Mouse (Mus musculus): ENCODE results near the gene Lhfp.
A peak's percentile ranks its signal among the peaks of the same experiment; 100 is the strongest.

The Lhfp gene

GRCm38 (mm10) chr3:53101711-53102110 is 60.4 kb downstream of the Lhfp start:
- DNase-seq: no peak

GRCm38 (mm10) chr3:53102131-53102756 is 60.9 kb downstream of the Lhfp start:
- DNase-seq: peak in 1 of 2 experiments; percentile 17

- DNase-seq: no peak
Observed at GRCm38 (mm10) chr3:53102757-53103153, 61.4 kb downstream of the Lhfp start.

GRCm38 (mm10) chr3:53108594-53109373 is 67.5 kb downstream of the Lhfp start:
- no peak for DNase-seq

GRCm38 (mm10) chr3:53109879-53110278 is 68.6 kb downstream of the Lhfp start:
- peak in 1 of 2 experiments; percentile 2 for DNase-seq

- no peak for DNase-seq
Observed at GRCm38 (mm10) chr3:53112048-53112447, 70.7 kb downstream of the Lhfp start.

GRCm38 (mm10) chr3:53118755-53119154 is 77.4 kb downstream of the Lhfp start:
- DNase-seq: peak in 1 of 2 experiments; percentile 24

- DNase-seq: no peak
Observed at GRCm38 (mm10) chr3:53119978-53120377, 78.7 kb downstream of the Lhfp start.

GRCm38 (mm10) chr3:53125495-53125894 is 84.2 kb downstream of the Lhfp start:
- DNase-seq: no peak

- DNase-seq: no peak
Observed at GRCm38 (mm10) chr3:53138785-53139184, 97.5 kb downstream of the Lhfp start.

- DNase-seq: no peak
Observed at GRCm38 (mm10) chr3:53139205-53139604, 97.9 kb downstream of the Lhfp start.

- DNase-seq: no peak
Observed at GRCm38 (mm10) chr3:53139642-53140041, 98.3 kb downstream of the Lhfp start.

GRCm38 (mm10) chr3:53142528-53142927 is 101.2 kb downstream of the Lhfp start:
- peak in 1 of 2 experiments; percentile 4 for DNase-seq

- DNase-seq: no peak
Observed at GRCm38 (mm10) chr3:53145526-53145925, 104.2 kb downstream of the Lhfp start.

GRCm38 (mm10) chr3:53145946-53146345 is 104.6 kb downstream of the Lhfp start:
- no peak for DNase-seq

GRCm38 (mm10) chr3:53147001-53147400 is 105.7 kb downstream of the Lhfp start:
- DNase-seq: no peak

GRCm38 (mm10) chr3:53148751-53149150 is 107.4 kb downstream of the Lhfp start:
- no peak for DNase-seq

- DNase-seq: no peak
Observed at GRCm38 (mm10) chr3:53149625-53150320, 108.4 kb downstream of the Lhfp start.

- DNase-seq: no peak
Observed at GRCm38 (mm10) chr3:53151081-53151480, 109.8 kb downstream of the Lhfp start.

- no peak for DNase-seq
Observed at GRCm38 (mm10) chr3:53151607-53152006, 110.3 kb downstream of the Lhfp start.

- DNase-seq: no peak
Observed at GRCm38 (mm10) chr3:53161963-53162362, 120.6 kb downstream of the Lhfp start.

GRCm38 (mm10) chr3:53165281-53165680 is 124.0 kb downstream of the Lhfp start:
- DNase-seq: no peak

GRCm38 (mm10) chr3:53166001-53166400 is 124.7 kb downstream of the Lhfp start:
- peak in 1 of 2 experiments; percentile 17 for DNase-seq

- DNase-seq: no peak
Observed at GRCm38 (mm10) chr3:53169486-53169885, 128.2 kb downstream of the Lhfp start.

Measured in kidney, adult 8-10 months (tissue).